Mouse (Mus musculus): ENCODE measurements around the gene Psme2. TPM values are rescaled to one million over a fixed set of nuclear protein-coding genes. Genes with fewer than 3 reads are reported as not detected.
A peak's percentile ranks its signal among the peaks of the same experiment; 100 is the strongest.

The Psme2 gene
- polyA plus RNA-seq, 1 experiment from 2014 or later, result 249 TPM

DNA sequence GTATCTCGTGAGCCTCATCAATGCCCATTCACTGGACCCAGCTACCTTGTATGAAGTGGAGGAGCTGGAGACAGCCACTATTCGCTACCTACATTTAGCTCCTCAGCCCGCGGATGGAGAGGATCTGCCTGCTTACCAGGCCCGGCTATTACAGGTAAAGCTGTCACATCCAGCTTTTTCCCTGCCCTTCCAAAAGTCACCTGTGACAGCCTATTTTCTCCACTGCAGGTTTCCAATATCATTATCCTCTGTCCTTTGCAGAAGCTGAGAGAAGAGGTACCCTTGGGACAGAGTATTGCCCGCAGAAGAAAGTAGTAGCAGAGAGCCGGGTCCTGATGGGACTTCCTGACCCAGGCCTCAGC is 12.3 kb upstream of the Psme2 start, which contains the start of gene Irf9:
Gene Irf9, plus strand, starts transcription at position 301 of the 362 bp plus-strand sequence.
- Histone ChIP-seq H3K27ac (replicated peaks; ENCODE audit: low read depth, low read length) (peak within 1 kb of the TSS; percentile 48), H3K9me3 (ENCODE audit: control insufficient read depth, low read length) (no peaks in the 10 kb centered on the region), H3K4me3 (ENCODE audit: low read depth, low read length) (peak within 1 kb of the TSS; percentile 42), H3K36me3 (ENCODE audit: control insufficient read depth, insufficient read depth, low read length) (peaks cover 81% of the 10 kb centered on the region), H3K4me1 (ENCODE audit: control insufficient read depth, insufficient read depth, low read length) (peaks cover 4% of the 10 kb centered on the region; the same call in 1 of the 2 replicates), H3K27me3 (replicated peaks; ENCODE audit: control insufficient read depth, insufficient read depth, low read length) (no peaks in the 10 kb centered on the region), H3K4me2 (ENCODE audit: low read depth, low read length) (peak within 1 kb of the TSS; percentile 59), H3K9ac (ENCODE audit: low read depth, low read length) (peak within 1 kb of the TSS; percentile 60)
- DNase-seq (ENCODE audit: low spot score), result no peak
- ATAC-seq (ENCODE audit: low read depth), result no peak
- WGBS, result 83% methylated on average over 7 of the region's 7 CpGs

DNA sequence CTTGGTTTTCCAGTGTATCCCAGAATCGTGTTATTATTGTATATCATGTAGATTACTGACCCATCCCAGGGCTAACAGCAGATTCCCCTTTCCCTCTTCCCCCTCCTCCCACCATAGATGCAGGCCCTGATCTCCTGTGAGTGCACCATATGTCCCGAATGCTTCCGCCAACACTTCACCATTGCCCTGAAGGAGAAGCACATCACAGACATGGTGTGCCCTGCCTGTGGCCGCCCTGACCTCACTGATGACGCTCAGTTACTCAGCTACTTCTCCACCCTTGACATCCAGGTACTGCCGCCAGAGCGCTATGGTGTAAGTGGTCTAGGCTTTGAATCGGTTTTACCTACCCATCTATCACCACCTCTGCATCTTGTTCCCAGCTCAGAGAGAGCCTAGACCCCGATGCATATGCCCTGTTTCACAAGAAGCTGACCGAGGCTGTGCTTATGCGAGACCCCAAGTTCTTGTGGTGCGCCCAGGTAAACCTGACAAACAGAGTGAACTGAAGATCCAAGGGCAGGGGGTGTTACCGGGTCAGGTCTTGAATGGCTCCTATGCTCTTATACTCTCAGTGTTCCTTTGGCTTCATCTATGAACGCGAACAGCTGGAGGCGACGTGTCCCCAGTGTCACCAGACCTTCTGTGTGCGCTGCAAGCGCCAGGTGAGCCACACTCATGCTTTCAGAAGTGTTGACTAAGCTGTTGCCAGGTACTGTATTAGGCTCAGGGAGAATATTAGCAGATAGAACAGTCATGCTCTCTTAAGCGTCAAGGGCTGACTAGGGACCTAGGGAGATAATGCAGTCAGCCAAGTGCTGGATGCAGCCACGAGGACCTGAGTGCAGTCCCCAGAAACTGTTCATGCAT is 7.8 kb upstream of the Psme2 start:
- Histone ChIP-seq H3K27ac (replicated peaks; ENCODE audit: low read depth, low read length) (no peak overlapping the region), H3K4me2 (ENCODE audit: low read depth, low read length) (no peak overlapping the region), H3K36me3 (ENCODE audit: control insufficient read depth, insufficient read depth, low read length) (peaks cover 91% of the 10 kb centered on the region), H3K4me1 (ENCODE audit: control insufficient read depth, insufficient read depth, low read length) (peaks cover 3% of the 10 kb centered on the region; the same call in 1 of the 2 replicates), H3K4me3 (ENCODE audit: low read depth, low read length) (no peak overlapping the region), H3K9me3 (ENCODE audit: control insufficient read depth, low read length) (no peaks in the 10 kb centered on the region), H3K9ac (ENCODE audit: low read depth, low read length) (no peak overlapping the region), H3K27me3 (replicated peaks; ENCODE audit: control insufficient read depth, insufficient read depth, low read length) (no peaks in the 10 kb centered on the region)
- ATAC-seq (ENCODE audit: low read depth), result no peak
- DNase-seq (ENCODE audit: low spot score), result no peak
- 96% methylated on average over 21 of the region's 21 CpGs for WGBS

DNA sequence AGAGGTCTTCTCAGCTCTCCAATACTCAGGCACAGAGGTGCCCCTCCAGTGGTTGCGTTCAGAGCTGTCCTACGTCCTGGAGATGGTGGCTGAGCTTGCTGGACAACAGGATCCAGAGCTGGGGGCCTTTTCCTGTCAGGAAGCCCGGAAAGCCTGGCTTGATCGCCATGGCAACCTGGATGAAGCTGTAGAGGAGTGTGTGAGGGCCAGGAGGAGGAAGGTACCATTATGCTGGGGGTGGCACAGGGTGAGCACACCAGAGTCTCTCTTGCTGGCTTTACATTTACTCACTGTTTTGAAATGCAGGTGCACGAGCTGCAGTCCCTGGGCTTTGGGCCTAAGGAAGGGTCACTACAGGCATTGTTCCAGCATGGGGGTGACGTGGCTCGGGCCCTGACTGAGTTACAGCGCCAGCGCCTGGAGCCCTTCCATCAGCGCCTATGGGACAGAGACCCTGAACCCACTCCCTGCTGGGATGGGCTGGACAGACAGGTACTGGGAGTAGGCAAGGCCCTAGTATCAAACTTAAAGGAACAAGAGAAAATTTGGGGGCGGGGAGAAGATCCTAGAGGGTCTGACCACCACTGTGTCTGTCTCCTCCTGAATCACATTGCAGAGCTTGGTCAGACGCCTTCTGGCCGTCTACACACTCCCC is 5.2 kb upstream of the Psme2 start:
- no peaks in the 10 kb centered on the region for H3K9me3 ChIP-seq (ENCODE audit: control insufficient read depth, low read length)
- no peak overlapping the region for H3K4me2 ChIP-seq (ENCODE audit: low read depth, low read length)
- H3K4me1 ChIP-seq (ENCODE audit: control insufficient read depth, insufficient read depth, low read length), result peaks cover 7% of the 10 kb centered on the region
- ATAC-seq (ENCODE audit: low read depth) (no peak), DNase-seq (ENCODE audit: low spot score) (no peak)
- no peaks in the 10 kb centered on the region for H3K27me3 ChIP-seq (replicated peaks; ENCODE audit: control insufficient read depth, insufficient read depth, low read length)
- WGBS, result 84% methylated on average over 13 of the region's 13 CpGs
- no peak overlapping the region for H3K27ac ChIP-seq (replicated peaks; ENCODE audit: low read depth, low read length)
- no peak overlapping the region for H3K9ac ChIP-seq (ENCODE audit: low read depth, low read length)
- H3K36me3 ChIP-seq (ENCODE audit: control insufficient read depth, insufficient read depth, low read length), result peaks cover 65% of the 10 kb centered on the region
- H3K4me3 ChIP-seq (ENCODE audit: low read depth, low read length), result no peak overlapping the region

DNA sequence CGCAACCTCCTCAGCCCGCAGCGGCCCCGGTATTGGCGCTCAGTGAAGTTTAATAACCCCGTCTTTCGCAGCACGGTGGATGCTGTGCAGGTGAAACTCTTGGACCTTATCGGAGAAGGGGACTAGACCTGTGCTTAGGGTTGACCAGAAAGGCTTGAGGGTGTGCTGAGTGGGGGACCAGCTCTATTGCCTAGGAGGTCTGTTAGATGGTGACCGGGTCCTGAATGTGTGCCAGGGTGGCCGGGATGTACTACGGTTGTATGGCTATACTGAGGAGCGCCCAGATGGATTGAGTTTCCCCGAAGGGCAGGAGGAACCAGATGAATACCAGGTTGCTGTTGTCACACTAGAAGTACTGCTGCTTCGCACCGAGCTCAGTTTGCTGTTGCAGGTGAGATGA is 1.3 kb upstream of the Psme2 start:
- Histone ChIP-seq H3K36me3 (ENCODE audit: control insufficient read depth, insufficient read depth, low read length) (peaks cover 49% of the 10 kb centered on the region), H3K4me1 (ENCODE audit: control insufficient read depth, insufficient read depth, low read length) (peaks cover 13% of the 10 kb centered on the region), H3K27me3 (replicated peaks; ENCODE audit: control insufficient read depth, insufficient read depth, low read length) (no peaks in the 10 kb centered on the region), H3K9me3 (ENCODE audit: control insufficient read depth, low read length) (no peaks in the 10 kb centered on the region), H3K4me2 (ENCODE audit: low read depth, low read length) (peak overlapping the region; percentile 92), H3K27ac (replicated peaks; ENCODE audit: low read depth, low read length) (no peak overlapping the region; the same call in 1 of the 2 replicates), H3K9ac (ENCODE audit: low read depth, low read length) (peak overlapping the region; percentile 79), H3K4me3 (ENCODE audit: low read depth, low read length) (peak overlapping the region; percentile 74)
- 2% methylated on average over 16 of the region's 16 CpGs for WGBS
- no peak for DNase-seq (ENCODE audit: low spot score)
- ATAC-seq (ENCODE audit: low read depth), result no peak

DNA sequence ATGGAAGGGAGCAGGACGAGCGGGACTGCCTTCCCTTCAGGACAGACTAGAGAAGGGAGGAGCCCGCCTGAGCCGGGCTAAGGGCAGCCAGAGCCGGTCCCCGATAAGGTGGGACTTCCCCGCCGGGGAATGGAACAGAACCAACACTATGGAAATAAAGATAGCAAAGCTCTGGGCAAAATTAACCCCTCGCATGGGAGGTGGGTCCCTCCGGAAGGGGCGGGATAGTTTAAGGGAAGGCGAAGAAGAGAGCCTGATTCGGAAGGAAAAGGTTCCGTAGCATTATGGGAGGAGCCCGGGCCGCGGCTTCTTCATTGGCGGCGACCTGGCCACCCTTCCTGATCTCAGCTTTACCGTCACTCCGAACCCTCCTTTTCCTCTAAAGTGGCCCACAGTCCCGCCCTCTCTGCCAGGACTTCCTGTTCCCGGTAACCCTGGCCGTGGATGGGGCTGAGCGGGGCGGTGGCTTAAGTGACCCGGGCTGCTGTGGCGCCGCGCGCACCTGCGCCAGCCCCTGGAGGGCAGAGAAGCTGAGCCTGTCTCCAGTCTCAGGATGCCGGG is 498 bp upstream of the Psme2 start, which contains the start of gene Rnf31:
Gene Rnf31, plus strand, starts transcription at position 378 of the 561 bp plus-strand sequence.
- peaks cover 13% of the 10 kb centered on the region for H3K4me1 ChIP-seq (ENCODE audit: control insufficient read depth, insufficient read depth, low read length)
- peak; percentile 93 for ATAC-seq (ENCODE audit: low read depth)
- under 1% methylated on average over 29 of the region's 33 CpGs for WGBS

GRCm38 (mm10) chr14:55589771-55590448 is 1.0 kb downstream of the Psme2 start:
- peak overlapping the region; percentile 74 for H3K9ac ChIP-seq (ENCODE audit: low read depth, low read length)
- ATAC-seq (ENCODE audit: low read depth), result no peak
- no peaks in the 10 kb centered on the region for H3K27me3 ChIP-seq (replicated peaks; ENCODE audit: control insufficient read depth, insufficient read depth, low read length)
- peak overlapping the region; percentile 81 for H3K27ac ChIP-seq (replicated peaks; ENCODE audit: low read depth, low read length)
- peaks cover 31% of the 10 kb centered on the region for H3K36me3 ChIP-seq (ENCODE audit: control insufficient read depth, insufficient read depth, low read length)
- H3K4me1 ChIP-seq (ENCODE audit: control insufficient read depth, insufficient read depth, low read length), result peaks cover 13% of the 10 kb centered on the region
- peak overlapping the region; percentile 74 for H3K4me3 ChIP-seq (ENCODE audit: low read depth, low read length)
- no peak for DNase-seq (ENCODE audit: low spot score)
- 83% methylated on average over 11 of the region's 11 CpGs for WGBS
- no peaks in the 10 kb centered on the region for H3K9me3 ChIP-seq (ENCODE audit: control insufficient read depth, low read length)
- H3K4me2 ChIP-seq (ENCODE audit: low read depth, low read length), result peak overlapping the region; percentile 92

More for the DNA sequence above, 498 bp upstream of the Psme2 start, which contains the start of gene Rnf31:
- Histone ChIP-seq H3K27me3 (replicated peaks; ENCODE audit: control insufficient read depth, insufficient read depth, low read length) (no peaks in the 10 kb centered on the region), H3K9me3 (ENCODE audit: control insufficient read depth, low read length) (no peaks in the 10 kb centered on the region), H3K4me2 (ENCODE audit: low read depth, low read length) (peak within 1 kb of the TSS; percentile 92), H3K9ac (ENCODE audit: low read depth, low read length) (peak within 1 kb of the TSS; percentile 79), H3K27ac (replicated peaks; ENCODE audit: low read depth, low read length) (peak within 1 kb of the TSS; percentile 96), H3K4me3 (ENCODE audit: low read depth, low read length) (peak within 1 kb of the TSS; percentile 74), H3K36me3 (ENCODE audit: control insufficient read depth, insufficient read depth, low read length) (peaks cover 46% of the 10 kb centered on the region)
- DNase-seq (ENCODE audit: low spot score), result peak; percentile 97

DNA sequence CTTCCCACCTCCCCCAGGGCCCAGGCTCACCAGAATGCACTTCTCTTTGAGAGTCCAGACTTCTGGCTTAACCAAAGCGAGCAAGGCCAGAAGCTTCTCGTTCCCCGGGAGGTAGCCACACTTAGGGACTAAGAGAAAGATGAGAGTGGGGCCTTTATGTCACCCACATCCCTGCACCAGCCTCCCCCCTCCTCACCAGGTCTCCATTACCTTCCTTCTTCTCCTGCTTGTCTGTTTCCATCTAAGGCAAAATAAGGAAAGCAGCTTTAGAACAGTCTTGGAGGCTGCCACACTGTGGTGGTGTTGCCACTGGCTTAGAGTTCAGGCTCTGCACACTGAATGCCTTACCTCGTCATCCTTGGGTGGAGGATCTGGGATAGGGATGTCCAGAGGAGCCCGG is 1.6 kb downstream of the Psme2 start:
- Histone ChIP-seq H3K9ac (ENCODE audit: low read depth, low read length) (no peak overlapping the region), H3K9me3 (ENCODE audit: control insufficient read depth, low read length) (no peaks in the 10 kb centered on the region), H3K27me3 (replicated peaks; ENCODE audit: control insufficient read depth, insufficient read depth, low read length) (no peaks in the 10 kb centered on the region), H3K4me1 (ENCODE audit: control insufficient read depth, insufficient read depth, low read length) (peaks cover 13% of the 10 kb centered on the region), H3K4me3 (ENCODE audit: low read depth, low read length) (no peak overlapping the region), H3K27ac (replicated peaks; ENCODE audit: low read depth, low read length) (no peak overlapping the region), H3K4me2 (ENCODE audit: low read depth, low read length) (no peak overlapping the region), H3K36me3 (ENCODE audit: control insufficient read depth, insufficient read depth, low read length) (peaks cover 26% of the 10 kb centered on the region)
- ATAC-seq (ENCODE audit: low read depth), result no peak
- 84% methylated on average over 5 of the region's 5 CpGs for WGBS
- DNase-seq (ENCODE audit: low spot score), result no peak

DNA sequence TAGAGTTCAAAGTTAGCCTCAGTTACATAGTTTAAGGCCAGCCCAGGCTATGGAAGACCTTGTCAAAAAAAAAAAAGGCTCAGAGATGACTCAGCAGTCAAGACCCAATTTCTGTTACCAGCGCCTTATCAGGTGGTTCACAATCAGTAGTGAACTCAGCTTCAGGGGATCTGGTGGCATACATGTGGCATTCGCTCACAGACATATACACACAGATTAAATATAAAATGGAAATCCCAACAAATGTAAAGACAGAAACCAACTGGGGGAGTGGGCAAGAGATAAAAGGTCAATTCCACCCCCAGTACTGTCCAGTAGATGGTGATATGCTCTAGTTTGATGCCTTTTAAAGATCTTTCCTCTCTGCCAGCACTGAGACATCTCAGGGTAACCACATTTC is 4.8 kb downstream of the Psme2 start:
- peaks cover 33% of the 10 kb centered on the region for H3K36me3 ChIP-seq (ENCODE audit: control insufficient read depth, insufficient read depth, low read length)
- H3K4me2 ChIP-seq (ENCODE audit: low read depth, low read length), result no peak overlapping the region
- H3K4me3 ChIP-seq (ENCODE audit: low read depth, low read length), result no peak overlapping the region
- no peak overlapping the region for H3K9ac ChIP-seq (ENCODE audit: low read depth, low read length)
- H3K27ac ChIP-seq (replicated peaks; ENCODE audit: low read depth, low read length), result no peak overlapping the region
- ATAC-seq (ENCODE audit: low read depth) (no peak), DNase-seq (ENCODE audit: low spot score) (no peak)
- H3K9me3 ChIP-seq (ENCODE audit: control insufficient read depth, low read length), result no peaks in the 10 kb centered on the region
- 90% methylated on average over 2 of the region's 2 CpGs for WGBS
- H3K4me1 ChIP-seq (ENCODE audit: control insufficient read depth, insufficient read depth, low read length), result peaks cover 6% of the 10 kb centered on the region
- H3K27me3 ChIP-seq (replicated peaks; ENCODE audit: control insufficient read depth, insufficient read depth, low read length), result no peaks in the 10 kb centered on the region
